Mouse (Mus musculus): ENCODE results near the gene Gsta4.

- TF ChIP-seq POLR2A (IDR thresholded peaks at IDR 0.05; ENCODE audit: insufficient read length, low read depth), result no peak
- TF ChIP-seq E2F4 (IDR thresholded peaks at IDR 0.05; ENCODE audit: insufficient read depth), result no peak
- TF ChIP-seq MAX (IDR thresholded peaks at IDR 0.05; ENCODE audit: low read depth), result no peak
- no peak for TF ChIP-seq POLR2AphosphoS2 (IDR thresholded peaks at IDR 0.05; ENCODE audit: insufficient read length, low read depth)
- TF ChIP-seq MYOD1 (IDR thresholded peaks at IDR 0.05; ENCODE audit: control insufficient read depth in 1 of 3, insufficient read length in 2 of 3, low read depth in 2 of 3), result no peak
- no peak for TF ChIP-seq REST (IDR thresholded peaks at IDR 0.05; ENCODE audit: insufficient read depth, insufficient read length)
- no peak for TF ChIP-seq USF1 (IDR thresholded peaks at IDR 0.05; ENCODE audit: low read depth)
- no peak for TF ChIP-seq CEBPB (IDR thresholded peaks at IDR 0.05; ENCODE audit: insufficient read depth, poor library complexity, severe bottlenecking)
- TF ChIP-seq TCF12 (IDR thresholded peaks at IDR 0.05; ENCODE audit: insufficient read depth, poor library complexity, severe bottlenecking), result no peak
- TF ChIP-seq MYOG (IDR thresholded peaks at IDR 0.05; ENCODE audit: control insufficient read depth in 1 of 3, insufficient read depth in 1 of 3, insufficient read length in 2 of 3, low read depth in 2 of 3), result no peak
- TF ChIP-seq SRF (IDR thresholded peaks at IDR 0.05; ENCODE audit: control insufficient read depth, insufficient read length, low read depth), result no peak
- no peak for TF ChIP-seq TCF3 (IDR thresholded peaks at IDR 0.05; ENCODE audit: insufficient read length, low read depth)
Observed at GRCm38 (mm10) chr9:78210821-78211220, 28.2 kb downstream of the Gsta4 start.
